Mouse (Mus musculus) liver, embryonic 14.5 days (tissue): Measurements from ENCODE around the gene Lrrc4. TPM values are rescaled to one million over a fixed set of nuclear protein-coding genes. Genes with fewer than 3 reads are reported as not detected.

Source experiments
- ATAC-seq: fragments of 200-750 bp; cut with Nextera tagmentation; 2 replicates; pipeline ENCODE4 v1.8.0; 2017; ENCODE audit warnings: moderate number of reproducible peaks, mild to moderate bottlenecking, moderate library complexity; ENCODE audit not compliant: insufficient read depth
- DNase-seq, 3 experiments: peaks; one replicate each; pipeline ENCODE4 v3.0.0-alpha.2; 2012 to 2013; ENCODE audit warnings: low read depth in 3 of 3, low spot score in 3 of 3
- H3K27ac ChIP-seq: fragments of 300-500 bp; sonication (generic); 2 replicates; pipeline ENCODE4 v1.5.1; 2014; ENCODE audit warnings: moderate library complexity, mild to moderate bottlenecking, control low read depth, inconsistent platforms
- H3K27me3 ChIP-seq: fragments of 300-500 bp; sonication (generic); 2 replicates; pipeline ENCODE4 v1.6.1; 2014; ENCODE audit warnings: mild to moderate bottlenecking, low read length, moderate library complexity; ENCODE audit not compliant: control insufficient read depth, insufficient read depth
- H3K36me3 ChIP-seq: fragments of 300-500 bp; sonication (generic); replicated peaks from 2 replicates; pipeline ENCODE4 v1.6.1; 2014; ENCODE audit warnings: low read depth; ENCODE audit not compliant: control insufficient read depth, insufficient read depth
- H3K4me1 ChIP-seq, 2 experiments: fragments of 200-500 bp in 1 of 2; fragments of 300-500 bp in 1 of 2; sonication (generic) in 1 of 2; replicated peaks; 2 replicates each; pipeline ENCODE4 v1.6.1; 2012 to 2014; ENCODE audit warnings: antibody characterized with exemption in 1 of 2, inconsistent platforms in 1 of 2, low read length in 1 of 2; ENCODE audit not compliant: control insufficient read depth in 2 of 2, insufficient read depth in 2 of 2
- H3K4me2 ChIP-seq: fragments of 300-500 bp; sonication (generic); 2 replicates; pipeline ENCODE4 v1.6.1; 2014; ENCODE audit warnings: low read depth, mild to moderate bottlenecking, control low read depth, moderate library complexity
- H3K4me3 ChIP-seq, 2 experiments: fragments of 200-500 bp in 1 of 2; fragments of 300-500 bp in 1 of 2; sonication (generic) in 1 of 2; 2 replicates each; pipeline ENCODE4 v1.5.1; 2012 to 2014; ENCODE audit warnings: low read depth in 2 of 2, low read length in 2 of 2, mild to moderate bottlenecking in 2 of 2, control low read depth in 1 of 2, inconsistent platforms in 1 of 2, moderate library complexity in 1 of 2; ENCODE audit not compliant: insufficient read depth in 1 of 2
- H3K9ac ChIP-seq: fragments of 300-500 bp; sonication (generic); replicated peaks from 2 replicates; pipeline ENCODE4 v1.6.1; 2014; ENCODE audit warnings: mild to moderate bottlenecking, control low read depth, moderate library complexity
- H3K9me3 ChIP-seq: fragments of 300-500 bp; sonication (generic); 2 replicates; pipeline ENCODE4 v1.6.1; 2016; ENCODE audit warnings: low read length, mixed read lengths; ENCODE audit not compliant: control insufficient read depth
- CTCF ChIP-seq: IDR thresholded peaks from 2 replicates; pipeline ENCODE4 v1.5.1; 2016; ENCODE audit warnings: antibody characterized with exemption, low read depth, control low read depth
- EP300 ChIP-seq: IDR thresholded peaks from 2 replicates; pipeline ENCODE4 v1.6.1; 2016; ENCODE audit warnings: antibody characterized with exemption, low read depth
- WGBS: fragments of 180-500 bp; shearing (Covaris S2); extraction: QIAGEN DNeasy Blood & Tissue Kit; methylation state at CpG from one replicate; pipeline ENCODE4 v1.1.7; 2014; ENCODE audit not compliant: insufficient replicate concordance; 5-methylcytosine and 5-hydroxymethylcytosine counted together
- polyA plus RNA-seq, 2 experiments: library from polyadenylated mRNA; depleted of rRNA in 1 of 2; stranded (reverse) in 1 of 2; unstranded in 1 of 2; fragments of >200 nt; fragmentation: Nextera tagmentation in 1 of 2; extraction: Ambion mirVana in 1 of 2; gene quantifications; 2 replicates each; pipeline versions ENCODE4 v1.2.1 to v1.2.3; 2012 to 2014

Lrrc4 gene
- polyA plus RNA-seq, 2 experiments = 0.06 to 0.10 TPM

GRCm38 (mm10) chr6:28663670-28664069, 167.9 kb downstream of the Lrrc4 start:
- H3K9me3 ChIP-seq = no peaks in the 10 kb centered on the region
- H3K4me1 ChIP-seq = no peaks in the 10 kb centered on the region
- no peak overlapping the region for H3K9ac ChIP-seq
- H3K4me3 ChIP-seq = no peak overlapping the region
- WGBS = 68% methylated on average over 5 of the region's 5 CpGs
- H3K36me3 ChIP-seq = no peaks in the 10 kb centered on the region
- no peaks in the 10 kb centered on the region for H3K27me3 ChIP-seq
- no peak overlapping the region for H3K27ac ChIP-seq
- TF ChIP-seq CTCF (no peak), EP300 (no peak)
- no peak for DNase-seq
- H3K4me2 ChIP-seq = no peak overlapping the region
- ATAC-seq = no peak

- Histone ChIP-seq H3K36me3 (no peaks in the 10 kb centered on the region), H3K4me1 (no peaks in the 10 kb centered on the region), H3K4me3 (no peak overlapping the region), H3K4me2 (no peak overlapping the region), H3K9me3 (no peaks in the 10 kb centered on the region), H3K27ac (no peak overlapping the region), H3K9ac (no peak overlapping the region), H3K27me3 (no peaks in the 10 kb centered on the region)
- 77% methylated on average over 3 of the region's 3 CpGs for WGBS
- TF ChIP-seq CTCF (no peak), EP300 (no peak)
- no peak for ATAC-seq
- no peak for DNase-seq
These were observed 168.5 kb downstream of the Lrrc4 start for GRCm38 (mm10) chr6:28663004-28663403.

- Histone ChIP-seq H3K9me3 (no peaks in the 10 kb centered on the region), H3K36me3 (no peaks in the 10 kb centered on the region), H3K4me1 (no peaks in the 10 kb centered on the region), H3K27ac (no peak overlapping the region), H3K4me2 (no peak overlapping the region), H3K9ac (no peak overlapping the region), H3K4me3 (no peak overlapping the region), H3K27me3 (no peaks in the 10 kb centered on the region)
- ATAC-seq (no peak), DNase-seq (no peak)
- TF ChIP-seq EP300 (no peak), CTCF (no peak)
- 80% methylated on average over 5 of the region's 5 CpGs for WGBS
These were observed 175.0 kb downstream of the Lrrc4 start for GRCm38 (mm10) chr6:28656511-28656910.

- DNase-seq = no peak
- no peak overlapping the region for H3K4me2 ChIP-seq
- H3K27me3 ChIP-seq = no peaks in the 10 kb centered on the region
- H3K9ac ChIP-seq = no peak overlapping the region
- no peak overlapping the region for H3K4me3 ChIP-seq
- H3K36me3 ChIP-seq = no peaks in the 10 kb centered on the region
- H3K9me3 ChIP-seq = no peaks in the 10 kb centered on the region
- TF ChIP-seq CTCF = no peak
- no peak for TF ChIP-seq EP300
- no peak for ATAC-seq
- no peaks in the 10 kb centered on the region for H3K4me1 ChIP-seq
- no peak overlapping the region for H3K27ac ChIP-seq
These were observed 186.3 kb downstream of the Lrrc4 start for GRCm38 (mm10) chr6:28645231-28645630.

GRCm38 (mm10) chr6:28642909-28643308, 188.6 kb downstream of the Lrrc4 start:
- no peak overlapping the region for H3K27ac ChIP-seq
- H3K4me3 ChIP-seq = no peak overlapping the region
- H3K9me3 ChIP-seq = no peaks in the 10 kb centered on the region
- H3K36me3 ChIP-seq = no peaks in the 10 kb centered on the region
- DNase-seq = no peak
- WGBS = 59% methylated on average over 2 of the region's 2 CpGs
- H3K27me3 ChIP-seq = no peaks in the 10 kb centered on the region
- H3K4me1 ChIP-seq = no peaks in the 10 kb centered on the region
- H3K9ac ChIP-seq = no peak overlapping the region
- TF ChIP-seq CTCF (no peak), EP300 (no peak)
- no peak overlapping the region for H3K4me2 ChIP-seq
- no peak for ATAC-seq
